Mouse (Mus musculus): ENCODE results near the gene Mill2. TPM values are rescaled to one million over a fixed set of nuclear protein-coding genes. Genes with fewer than 3 reads are reported as not detected.
"Not testable (repeated sequence)": the region's sequence is repeated elsewhere in the genome, so short reads cannot be mapped to it uniquely, and the experiment has no call there.

The Mill2 gene
- polyA plus RNA-seq, 1 experiment: 27.9 TPM

- Histone ChIP-seq H3K4me3 (replicated peaks; ENCODE audit: extremely low read depth, low read depth, low read length) (no peak overlapping the region), H3K4me1 (ENCODE audit: control insufficient read depth, insufficient read depth, low read length) (no peaks in the 10 kb centered on the region)
- WGBS: 35% methylated on average over 13 of the region's 13 CpGs
- no peak for TF ChIP-seq POLR2A (IDR thresholded peaks at IDR 0.05; ENCODE audit: borderline replicate concordance, extremely low read depth, low read depth, low read length)
- TF ChIP-seq CTCF (IDR thresholded peaks at IDR 0.05; ENCODE audit: insufficient read depth, low read length): peak; percentile 34
- DNase-seq: no peak
These were observed 7.5 kb upstream of the Mill2 start for GRCm38 (mm10) chr7:18832298-18832697.

GRCm38 (mm10) chr7:18840386-18841173, 814 bp downstream of the Mill2 start:
- TF ChIP-seq CTCF (IDR thresholded peaks at IDR 0.05; ENCODE audit: insufficient read depth, low read length) (no peak), POLR2A (IDR thresholded peaks at IDR 0.05; ENCODE audit: borderline replicate concordance, extremely low read depth, low read depth, low read length) (peak; percentile 94)
- peak overlapping the region; percentile 98 for H3K4me3 ChIP-seq (replicated peaks; ENCODE audit: extremely low read depth, low read depth, low read length)
- H3K4me1 ChIP-seq (ENCODE audit: control insufficient read depth, insufficient read depth, low read length): peaks cover 5% of the 10 kb centered on the region
- WGBS: 2% methylated on average over 14 of the region's 17 CpGs
- peak; percentile 64 for DNase-seq

- 32% methylated on average over 1 of the region's 1 CpGs for WGBS
- peak overlapping the region; percentile 27 for H3K4me3 ChIP-seq (replicated peaks; ENCODE audit: extremely low read depth, low read depth, low read length)
- peaks cover 5% of the 10 kb centered on the region for H3K4me1 ChIP-seq (ENCODE audit: control insufficient read depth, insufficient read depth, low read length)
- no peak for DNase-seq
- TF ChIP-seq POLR2A (IDR thresholded peaks at IDR 0.05; ENCODE audit: borderline replicate concordance, extremely low read depth, low read depth, low read length) (no peak), CTCF (IDR thresholded peaks at IDR 0.05; ENCODE audit: insufficient read depth, low read length) (no peak)
These were observed 1.4 kb downstream of the Mill2 start for GRCm38 (mm10) chr7:18841174-18841567.

GRCm38 (mm10) chr7:18844811-18845210, 5.0 kb downstream of the Mill2 start:
- TF ChIP-seq CTCF (IDR thresholded peaks at IDR 0.05; ENCODE audit: insufficient read depth, low read length): no peak
- TF ChIP-seq POLR2A (IDR thresholded peaks at IDR 0.05; ENCODE audit: borderline replicate concordance, extremely low read depth, low read depth, low read length): no peak
- no peak for DNase-seq
- Histone ChIP-seq H3K4me3 (replicated peaks; ENCODE audit: extremely low read depth, low read depth, low read length) (no peak overlapping the region), H3K4me1 (ENCODE audit: control insufficient read depth, insufficient read depth, low read length) (peaks cover 5% of the 10 kb centered on the region)
- 26% methylated on average over 5 of the region's 5 CpGs for WGBS

GRCm38 (mm10) chr7:18848395-18848794, 8.6 kb downstream of the Mill2 start:
- TF ChIP-seq CTCF (IDR thresholded peaks at IDR 0.05; ENCODE audit: insufficient read depth, low read length): no peak
- 68% methylated on average over 1 of the region's 1 CpGs for WGBS
- no peak for DNase-seq

GRCm38 (mm10) chr7:18858310-18858916, 18.6 kb downstream of the Mill2 start:
- TF ChIP-seq POLR2A (IDR thresholded peaks at IDR 0.05; ENCODE audit: borderline replicate concordance, extremely low read depth, low read depth, low read length): no peak
- TF ChIP-seq CTCF (IDR thresholded peaks at IDR 0.05; ENCODE audit: insufficient read depth, low read length): 0 out of 2 replicates have a peak, but pooled peaks have one; percentile 19
- peak; percentile 30 for DNase-seq
- Histone ChIP-seq H3K4me3 (replicated peaks; ENCODE audit: extremely low read depth, low read depth, low read length) (peak overlapping the region; percentile 11), H3K4me1 (ENCODE audit: control insufficient read depth, insufficient read depth, low read length) (peaks cover 17% of the 10 kb centered on the region)
- WGBS: 59% methylated on average over 5 of the region's 5 CpGs

More at GRCm38 (mm10) chr7:18848395-18848794, 8.6 kb downstream of the Mill2 start:
- H3K4me3 ChIP-seq (replicated peaks; ENCODE audit: extremely low read depth, low read depth, low read length): no peak overlapping the region
- 0 out of 2 replicates have a peak, but pooled peaks cover 3% of the 10 kb centered on the region for H3K4me1 ChIP-seq (ENCODE audit: control insufficient read depth, insufficient read depth, low read length)

GRCm38 (mm10) chr7:18862801-18863200, 23.0 kb downstream of the Mill2 start:
- TF ChIP-seq POLR2A (IDR thresholded peaks at IDR 0.05; ENCODE audit: borderline replicate concordance, extremely low read depth, low read depth, low read length): no peak
- TF ChIP-seq CTCF (IDR thresholded peaks at IDR 0.05; ENCODE audit: insufficient read depth, low read length): no peak
- no peak for DNase-seq
- 66% methylated on average over 6 of the region's 6 CpGs for WGBS
- Histone ChIP-seq H3K4me1 (ENCODE audit: control insufficient read depth, insufficient read depth, low read length) (peaks cover 16% of the 10 kb centered on the region), H3K4me3 (replicated peaks; ENCODE audit: extremely low read depth, low read depth, low read length) (no peak overlapping the region)

GRCm38 (mm10) chr7:18868491-18868890, 28.7 kb downstream of the Mill2 start:
- Histone ChIP-seq H3K4me3 (replicated peaks; ENCODE audit: extremely low read depth, low read depth, low read length) (no peak overlapping the region), H3K4me1 (ENCODE audit: control insufficient read depth, insufficient read depth, low read length) (no peaks in the 10 kb centered on the region)
- 83% methylated on average over 2 of the region's 2 CpGs for WGBS
- TF ChIP-seq POLR2A (IDR thresholded peaks at IDR 0.05; ENCODE audit: borderline replicate concordance, extremely low read depth, low read depth, low read length) (no peak), CTCF (IDR thresholded peaks at IDR 0.05; ENCODE audit: insufficient read depth, low read length) (no peak)
- DNase-seq: no peak

GRCm38 (mm10) chr7:18871031-18871430, 31.3 kb downstream of the Mill2 start, which contains the start of gene Pglyrp1:
Gene Pglyrp1 (plus strand): TSS chr7:18871331.
- not testable (repeated sequence) for H3K4me3 ChIP-seq (replicated peaks; ENCODE audit: extremely low read depth, low read depth, low read length); H3K4me1 ChIP-seq (ENCODE audit: control insufficient read depth, insufficient read depth, low read length); DNase-seq
- 90% methylated on average over 1 of the region's 8 CpGs for WGBS

Data from lung, adult 2 months (tissue).